Mouse (Mus musculus): ENCODE data around the gene Pagr1b.

Gene Pagr1b

GRCm38 (mm10) chr7:127016481-127016485, at the start of gene Pagr1b:
Pagr1b (minus strand) TSS chr7:127016484.
- DNase-seq (ENCODE audit: low spot score): no peak

- no peak for DNase-seq (ENCODE audit: low spot score)
Measured at GRCm38 (mm10) chr7:127065538-127065937, 49.3 kb upstream of the Pagr1b start.

- DNase-seq (ENCODE audit: low spot score): peak; percentile 29
Measured at GRCm38 (mm10) chr7:127055026-127055585, 38.8 kb upstream of the Pagr1b start.

GRCm38 (mm10) chr7:127041851-127042672, 25.8 kb upstream of the Pagr1b start, which contains the start of gene Kif22:
Kif22 (minus strand) TSS chr7:127042471.
- DNase-seq (ENCODE audit: low spot score): peak; percentile 76

GRCm38 (mm10) chr7:127031244-127031643, 15.0 kb upstream of the Pagr1b start:
- peak; percentile 49 for DNase-seq (ENCODE audit: low spot score)

- no peak for DNase-seq (ENCODE audit: low spot score)
Measured at GRCm38 (mm10) chr7:127030172-127030571, 13.9 kb upstream of the Pagr1b start.

GRCm38 (mm10) chr7:127027885-127028284, 11.6 kb upstream of the Pagr1b start:
- no peak for DNase-seq (ENCODE audit: low spot score)

GRCm38 (mm10) chr7:127026984-127027726, 10.9 kb upstream of the Pagr1b start, which contains the start of gene Maz:
Maz (minus strand) TSS chr7:127027037.
- peak; percentile 99 for DNase-seq (ENCODE audit: low spot score)

GRCm38 (mm10) chr7:127026616-127026983, 10.3 kb upstream of the Pagr1b start:
- DNase-seq (ENCODE audit: low spot score): no peak

- DNase-seq (ENCODE audit: low spot score): peak; percentile 54
Measured at GRCm38 (mm10) chr7:127026161-127026600, 9.9 kb upstream of the Pagr1b start.

GRCm38 (mm10) chr7:127025556-127026160, 9.4 kb upstream of the Pagr1b start:
- DNase-seq (ENCODE audit: low spot score): peak; percentile 49

GRCm38 (mm10) chr7:127024755-127025555, 8.7 kb upstream of the Pagr1b start:
- peak; percentile 83 for DNase-seq (ENCODE audit: low spot score)

- DNase-seq (ENCODE audit: low spot score): peak; percentile 68
Measured at GRCm38 (mm10) chr7:127023896-127024690, 7.8 kb upstream of the Pagr1b start.

- DNase-seq (ENCODE audit: low spot score): no peak
Measured at GRCm38 (mm10) chr7:127023272-127023691, 7.0 kb upstream of the Pagr1b start.

- no peak for DNase-seq (ENCODE audit: low spot score)
Measured at GRCm38 (mm10) chr7:127022528-127023271, 6.4 kb upstream of the Pagr1b start.

- no peak for DNase-seq (ENCODE audit: low spot score)
Measured at GRCm38 (mm10) chr7:127021563-127022527, 5.6 kb upstream of the Pagr1b start.

GRCm38 (mm10) chr7:127020901-127021562, 4.7 kb upstream of the Pagr1b start, which contains the start of the genes Gm42742 and Prrt2:
Gm42742 (minus strand) TSS chr7:127021097.
Prrt2 (minus strand) TSS chr7:127021211.
- DNase-seq (ENCODE audit: low spot score): peak; percentile 52

- no peak for DNase-seq (ENCODE audit: low spot score)
Measured at GRCm38 (mm10) chr7:127020491-127020890, 4.2 kb upstream of the Pagr1b start.

GRCm38 (mm10) chr7:127020031-127020430, 3.7 kb upstream of the Pagr1b start:
- no peak for DNase-seq (ENCODE audit: low spot score)

All from T-cell, adult 2 months (primary cell).